Mouse (Mus musculus): Measurements from ENCODE around the gene Alox5ap. TPM values are rescaled to one million over a fixed set of nuclear protein-coding genes. Genes with fewer than 3 reads are reported as not detected.

The Alox5ap gene
- polyA plus RNA-seq (2015; fragmentation: Nextera tagmentation; extraction: Ambion mirVana): 11.2 and 11.4 TPM in 2 replicates

DNA sequence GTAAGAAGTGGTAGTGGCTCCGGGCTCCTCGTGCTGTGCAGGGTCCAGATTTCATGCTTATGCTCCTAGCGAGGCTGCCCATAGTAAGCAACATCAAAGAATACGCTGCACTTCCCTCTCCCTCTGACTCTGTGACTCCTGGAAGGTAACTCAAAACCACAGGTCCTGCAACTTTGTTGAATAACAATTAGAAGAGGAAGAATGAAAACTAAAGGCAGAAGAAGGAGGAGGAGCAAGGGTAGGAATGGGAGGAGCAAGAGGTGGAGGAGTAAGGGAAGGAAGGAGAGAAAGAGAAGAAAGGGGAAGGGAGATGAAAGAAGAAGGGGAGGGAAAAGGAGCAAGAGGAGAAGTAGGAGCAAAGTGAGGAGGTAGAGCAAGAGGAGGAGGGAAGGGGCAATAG, at the start of gene Alox5ap:
TSS of gene Alox5ap (plus strand) at position 363 of the 400 bp plus-strand sequence.
- no peaks in the 10 kb centered on the region for H3K4me1 ChIP-seq (ENCODE audit: control insufficient read depth, insufficient read depth, low read length)

DNA sequence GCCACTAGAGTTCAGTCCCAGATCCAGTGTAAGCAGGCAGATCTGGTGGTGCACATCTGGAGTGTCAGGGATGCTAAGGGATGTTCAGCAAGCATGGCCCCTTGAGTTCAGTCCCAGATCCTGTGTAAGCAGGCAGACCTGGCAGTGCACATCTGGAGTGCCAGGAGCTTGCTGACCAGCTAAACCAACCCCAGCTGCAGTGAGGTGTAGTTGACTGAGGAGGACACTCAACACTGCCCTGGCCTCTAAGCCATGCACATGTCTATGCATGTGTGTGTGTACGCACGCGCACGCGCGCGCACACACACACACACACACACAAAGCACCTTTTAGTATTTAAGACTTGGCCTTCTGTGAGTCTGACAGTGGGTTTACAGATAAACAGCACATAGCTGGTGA, 49.0 kb upstream of the Alox5ap start:
- 99% methylated on average over 7 of the region's 7 CpGs for WGBS
- H3K4me1 ChIP-seq (ENCODE audit: control insufficient read depth, insufficient read depth, low read length): no peaks in the 10 kb centered on the region
- no peaks in the 10 kb centered on the region for H3K27me3 ChIP-seq (replicated peaks; ENCODE audit: control insufficient read depth, insufficient read depth, low read length)
- H3K4me2 ChIP-seq (ENCODE audit: low read depth, low read length): no peak overlapping the region
- H3K36me3 ChIP-seq (ENCODE audit: control insufficient read depth, insufficient read depth, low read length): peaks cover 7% of the 10 kb centered on the region
- no peaks in the 10 kb centered on the region for H3K9me3 ChIP-seq (ENCODE audit: control insufficient read depth, low read length)
- no peak for ATAC-seq
- H3K27ac ChIP-seq (ENCODE audit: low read length): no peak overlapping the region
- no peak overlapping the region for H3K9ac ChIP-seq (ENCODE audit: low read depth, low read length)
- H3K4me3 ChIP-seq (ENCODE audit: low read length): no peak overlapping the region

More for the DNA sequence above, at the start of gene Alox5ap:
- no peak within 1 kb of the TSS for H3K4me2 ChIP-seq (ENCODE audit: low read depth, low read length)
- whole genome bisulfite sequencing: 55% methylated on average over 4 of the region's 4 CpGs
- H3K9ac ChIP-seq (ENCODE audit: low read depth, low read length): no peak within 1 kb of the TSS
- H3K36me3 ChIP-seq (ENCODE audit: control insufficient read depth, insufficient read depth, low read length): no peaks in the 10 kb centered on the region
- ATAC-seq: no peak
- H3K4me3 ChIP-seq (ENCODE audit: low read length): no peak within 1 kb of the TSS
- H3K27ac ChIP-seq (ENCODE audit: low read length): no peak within 1 kb of the TSS
- no peaks in the 10 kb centered on the region for H3K27me3 ChIP-seq (replicated peaks; ENCODE audit: control insufficient read depth, insufficient read depth, low read length)
- H3K9me3 ChIP-seq (ENCODE audit: control insufficient read depth, low read length): peaks cover 3% of the 10 kb centered on the region; the same call in 1 of the 2 replicates

DNA sequence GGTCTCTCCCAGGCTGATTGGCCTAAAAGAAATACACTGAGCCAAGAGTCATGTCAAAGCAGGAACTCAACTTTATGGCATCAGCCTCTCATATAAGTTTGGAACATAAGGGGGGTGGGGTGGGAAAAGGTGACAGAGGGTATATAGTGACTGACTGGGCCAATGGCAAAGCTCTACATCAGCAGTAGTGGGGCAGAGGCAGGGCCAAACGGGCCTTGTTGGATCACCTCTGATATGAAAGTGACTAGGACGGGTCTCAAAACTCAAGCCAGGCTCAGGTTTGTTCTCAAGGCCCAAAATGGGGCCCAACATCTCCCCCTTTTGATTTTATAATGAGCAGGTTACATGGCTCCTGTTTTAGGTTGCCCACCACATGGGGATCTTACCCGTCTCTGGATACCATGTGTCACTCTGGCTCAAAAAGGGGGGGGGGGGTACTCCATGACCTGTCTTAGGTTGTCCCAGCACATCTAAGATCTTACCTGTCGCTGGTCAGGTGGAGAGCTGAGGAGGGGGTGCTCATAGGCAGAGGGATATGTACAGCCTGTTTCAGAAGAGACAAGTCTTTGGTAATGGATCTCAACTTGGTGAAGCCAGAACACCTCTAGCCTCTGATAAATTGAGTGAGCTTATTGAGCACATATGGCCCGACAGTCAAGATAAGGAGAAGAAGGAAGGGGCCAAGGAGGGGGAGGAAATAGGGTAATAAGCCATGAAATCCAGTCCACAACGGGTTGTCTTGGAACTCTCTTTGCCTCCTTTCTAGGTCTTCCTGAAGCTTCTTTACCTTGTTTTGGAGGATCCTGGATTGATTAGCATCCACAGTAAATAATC, 46.8 kb upstream of the Alox5ap start:
- peak; percentile 40; the same call in 1 of the 2 replicates for ATAC-seq
- no peaks in the 10 kb centered on the region for H3K27me3 ChIP-seq (replicated peaks; ENCODE audit: control insufficient read depth, insufficient read depth, low read length)
- WGBS: 66% methylated on average over 6 of the region's 6 CpGs
- H3K9ac ChIP-seq (ENCODE audit: low read depth, low read length): no peak overlapping the region
- H3K27ac ChIP-seq (ENCODE audit: low read length): no peak overlapping the region
- H3K4me1 ChIP-seq (ENCODE audit: control insufficient read depth, insufficient read depth, low read length): no peaks in the 10 kb centered on the region
- H3K4me3 ChIP-seq (ENCODE audit: low read length): no peak overlapping the region
- H3K4me2 ChIP-seq (ENCODE audit: low read depth, low read length): no peak overlapping the region
- no peaks in the 10 kb centered on the region for H3K9me3 ChIP-seq (ENCODE audit: control insufficient read depth, low read length)
- peaks cover 7% of the 10 kb centered on the region for H3K36me3 ChIP-seq (ENCODE audit: control insufficient read depth, insufficient read depth, low read length)

DNA sequence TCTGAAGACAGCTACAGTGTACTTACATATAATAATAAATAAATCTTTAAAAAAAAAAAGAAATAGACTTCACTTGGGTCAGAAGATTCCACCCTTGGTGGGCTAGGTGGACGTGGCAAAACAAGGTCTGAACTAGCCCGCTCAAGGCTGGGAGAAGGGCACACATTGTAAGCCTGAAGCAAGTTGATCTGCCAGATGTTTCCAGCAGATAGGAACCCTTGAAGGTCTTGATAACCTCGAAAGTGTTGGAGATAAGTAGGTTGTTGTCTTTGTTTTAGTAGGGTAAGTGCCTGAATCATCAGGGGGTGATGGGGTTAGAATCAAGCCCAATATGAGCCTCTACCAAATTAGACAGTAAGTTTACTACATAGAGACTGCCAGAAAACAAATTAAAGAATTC, 45.1 kb upstream of the Alox5ap start:
- H3K4me1 ChIP-seq (ENCODE audit: control insufficient read depth, insufficient read depth, low read length): peaks cover 3% of the 10 kb centered on the region; the same call in 1 of the 2 replicates
- peaks cover 7% of the 10 kb centered on the region for H3K36me3 ChIP-seq (ENCODE audit: control insufficient read depth, insufficient read depth, low read length)
- no peaks in the 10 kb centered on the region for H3K27me3 ChIP-seq (replicated peaks; ENCODE audit: control insufficient read depth, insufficient read depth, low read length)
- no peaks in the 10 kb centered on the region for H3K9me3 ChIP-seq (ENCODE audit: control insufficient read depth, low read length)
- no peak overlapping the region for H3K4me2 ChIP-seq (ENCODE audit: low read depth, low read length)
- no peak overlapping the region for H3K27ac ChIP-seq (ENCODE audit: low read length)
- WGBS: 80% methylated on average over 3 of the region's 3 CpGs
- no peak overlapping the region for H3K9ac ChIP-seq (ENCODE audit: low read depth, low read length)
- no peak for ATAC-seq
- no peak overlapping the region for H3K4me3 ChIP-seq (ENCODE audit: low read length)

DNA sequence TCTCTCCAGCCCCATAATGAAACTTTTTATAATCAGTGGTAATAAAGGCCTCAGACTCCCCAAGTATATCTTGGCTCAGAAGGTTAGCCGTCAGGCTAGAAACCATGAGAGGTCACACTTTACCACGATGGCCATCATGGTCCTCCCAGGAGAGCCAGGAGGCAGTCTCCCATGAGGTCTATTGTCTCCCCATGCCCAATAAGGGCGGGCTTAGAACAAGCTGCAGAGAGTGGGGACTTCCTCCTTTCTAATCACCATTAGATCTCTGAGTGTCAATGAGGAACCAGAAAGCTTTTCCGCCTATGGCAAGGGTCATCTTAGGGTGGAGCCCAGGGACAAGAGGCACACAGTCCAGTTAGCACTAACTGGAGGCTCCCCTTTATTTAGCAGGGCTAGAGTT, 43.2 kb upstream of the Alox5ap start:
- no peak overlapping the region for H3K27ac ChIP-seq (ENCODE audit: low read length)
- no peak for ATAC-seq
- H3K4me3 ChIP-seq (ENCODE audit: low read length): no peak overlapping the region
- no peaks in the 10 kb centered on the region for H3K27me3 ChIP-seq (replicated peaks; ENCODE audit: control insufficient read depth, insufficient read depth, low read length)
- H3K9ac ChIP-seq (ENCODE audit: low read depth, low read length): no peak overlapping the region
- peaks cover 3% of the 10 kb centered on the region; the same call in 1 of the 2 replicates for H3K4me1 ChIP-seq (ENCODE audit: control insufficient read depth, insufficient read depth, low read length)
- no peak overlapping the region for H3K4me2 ChIP-seq (ENCODE audit: low read depth, low read length)
- no peaks in the 10 kb centered on the region for H3K36me3 ChIP-seq (ENCODE audit: control insufficient read depth, insufficient read depth, low read length)
- no peaks in the 10 kb centered on the region for H3K9me3 ChIP-seq (ENCODE audit: control insufficient read depth, low read length)
- WGBS: 85% methylated on average over 4 of the region's 4 CpGs

DNA sequence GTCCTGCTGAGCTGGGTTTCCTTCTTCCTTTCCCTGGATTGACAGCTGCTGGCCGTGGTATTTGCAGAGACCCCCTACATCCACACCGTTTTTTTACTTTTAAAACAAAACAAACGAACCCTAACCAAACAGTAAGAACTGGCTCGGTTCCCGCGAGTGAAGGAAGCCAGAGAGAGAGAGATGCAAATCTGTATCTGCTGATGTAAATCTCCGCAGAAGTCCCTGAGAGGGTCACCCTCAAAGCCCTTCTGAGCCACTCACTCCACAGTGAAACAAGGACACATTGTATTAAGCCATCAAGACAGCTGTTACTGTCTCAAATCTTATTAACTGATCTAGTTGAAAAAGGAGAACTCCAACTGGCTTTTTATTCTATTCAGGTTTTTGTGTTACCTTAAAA, 39.9 kb upstream of the Alox5ap start:
- peaks cover 4% of the 10 kb centered on the region for H3K4me1 ChIP-seq (ENCODE audit: control insufficient read depth, insufficient read depth, low read length)
- H3K36me3 ChIP-seq (ENCODE audit: control insufficient read depth, insufficient read depth, low read length): no peaks in the 10 kb centered on the region
- no peak for ATAC-seq
- H3K9ac ChIP-seq (ENCODE audit: low read depth, low read length): no peak overlapping the region
- H3K27ac ChIP-seq (ENCODE audit: low read length): no peak overlapping the region
- no peak overlapping the region for H3K4me3 ChIP-seq (ENCODE audit: low read length)
- H3K27me3 ChIP-seq (replicated peaks; ENCODE audit: control insufficient read depth, insufficient read depth, low read length): no peaks in the 10 kb centered on the region
- WGBS: 17% methylated on average over 7 of the region's 7 CpGs
- no peaks in the 10 kb centered on the region for H3K9me3 ChIP-seq (ENCODE audit: control insufficient read depth, low read length)
- no peak overlapping the region for H3K4me2 ChIP-seq (ENCODE audit: low read depth, low read length)

DNA sequence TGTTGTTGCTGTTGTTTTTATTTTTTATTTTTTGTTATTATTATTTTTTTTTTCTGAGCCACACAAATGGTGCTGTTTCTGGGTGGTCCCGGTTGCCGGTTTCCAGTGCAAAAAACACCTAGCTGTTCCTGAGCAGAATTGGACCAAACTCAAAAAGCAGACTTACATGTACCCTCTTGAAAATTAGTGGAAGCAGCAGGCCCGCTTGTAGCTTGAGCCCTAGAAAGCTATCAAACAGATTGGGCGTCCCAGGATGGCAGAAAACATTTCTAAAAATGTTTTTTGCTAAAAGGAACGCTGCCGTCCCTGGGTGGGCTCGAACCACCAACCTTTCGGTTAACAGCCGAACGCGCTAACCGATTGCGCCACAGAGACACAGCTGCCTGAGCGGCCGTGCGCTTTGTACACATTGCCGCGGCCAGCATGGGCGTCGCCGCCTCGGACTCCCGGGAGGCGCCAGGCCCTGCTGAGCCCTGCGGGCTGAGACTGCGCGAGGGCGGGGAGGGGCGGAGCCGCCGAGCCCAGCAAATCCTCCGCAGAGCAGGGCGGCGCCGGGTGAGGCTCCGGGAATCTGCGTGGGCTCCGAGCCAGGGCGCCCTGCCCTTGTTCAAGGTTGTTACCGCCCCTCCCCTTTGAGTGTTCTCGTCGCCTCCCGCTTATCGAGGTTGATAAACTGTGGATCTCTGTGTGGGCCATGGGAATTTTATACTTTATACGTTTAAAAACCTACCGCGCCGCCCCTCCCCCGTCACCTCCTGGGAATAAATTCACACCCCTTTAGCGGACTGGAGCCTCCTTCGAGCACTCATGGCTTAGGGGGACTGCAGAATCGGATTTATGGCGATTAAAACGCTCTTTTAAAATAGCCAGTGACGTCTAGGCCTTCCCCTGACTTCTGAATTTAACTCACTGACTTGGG, 35.6 kb upstream of the Alox5ap start:
- no peaks in the 10 kb centered on the region for H3K27me3 ChIP-seq (replicated peaks; ENCODE audit: control insufficient read depth, insufficient read depth, low read length)
- H3K4me3 ChIP-seq (ENCODE audit: low read length): peak overlapping the region; percentile 52
- peaks cover 7% of the 10 kb centered on the region for H3K4me1 ChIP-seq (ENCODE audit: control insufficient read depth, insufficient read depth, low read length)
- WGBS: 2% methylated on average over 55 of the region's 55 CpGs
- peak overlapping the region; percentile 83 for H3K27ac ChIP-seq (ENCODE audit: low read length)
- H3K4me2 ChIP-seq (ENCODE audit: low read depth, low read length): peak overlapping the region; percentile 49
- H3K9me3 ChIP-seq (ENCODE audit: control insufficient read depth, low read length): 0 out of 2 replicates have a peak, but pooled peaks cover 2% of the 10 kb centered on the region
- peak; percentile 100 for ATAC-seq
- H3K36me3 ChIP-seq (ENCODE audit: control insufficient read depth, insufficient read depth, low read length): no peaks in the 10 kb centered on the region
- peak overlapping the region; percentile 69 for H3K9ac ChIP-seq (ENCODE audit: low read depth, low read length)

DNA sequence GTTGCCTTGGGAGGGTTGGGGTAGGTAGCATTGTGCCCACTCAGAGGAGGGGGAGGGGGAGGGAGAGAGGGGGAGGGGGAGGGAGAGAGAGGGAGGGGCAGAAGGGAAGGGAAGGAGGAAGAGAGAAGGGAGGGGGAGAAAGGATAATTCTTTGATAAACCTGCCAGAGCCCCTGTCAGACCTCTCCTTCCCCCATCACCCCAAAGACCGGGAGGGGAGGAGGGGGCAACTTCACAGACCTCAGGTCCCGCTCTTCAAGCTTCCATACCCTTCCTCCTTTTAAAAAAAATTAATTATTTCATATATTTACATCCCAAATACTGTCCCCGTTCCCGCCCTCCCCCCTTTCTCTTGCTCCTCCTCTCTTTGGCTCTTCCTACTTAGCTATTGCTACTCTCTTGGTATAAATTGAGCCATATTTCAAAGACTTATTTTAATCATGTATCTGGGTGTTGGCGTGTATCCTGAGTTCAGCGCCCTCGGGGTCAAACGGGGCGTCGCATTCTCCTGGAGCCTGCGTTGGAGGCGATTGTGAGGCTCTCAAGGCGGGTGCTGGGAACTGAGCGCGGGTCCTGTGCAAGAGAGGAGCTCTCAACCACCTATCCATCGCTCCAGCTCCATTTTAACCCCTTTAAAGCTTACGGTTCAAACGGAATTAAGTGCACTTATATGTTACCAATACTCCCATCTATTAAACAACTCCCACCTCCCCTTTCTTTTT, 34.8 kb upstream of the Alox5ap start:
- Histone ChIP-seq H3K4me3 (ENCODE audit: low read length) (peak overlapping the region; percentile 52), H3K36me3 (ENCODE audit: control insufficient read depth, insufficient read depth, low read length) (no peaks in the 10 kb centered on the region), H3K27me3 (replicated peaks; ENCODE audit: control insufficient read depth, insufficient read depth, low read length) (no peaks in the 10 kb centered on the region), H3K4me2 (ENCODE audit: low read depth, low read length) (peak overlapping the region; percentile 49), H3K9ac (ENCODE audit: low read depth, low read length) (peak overlapping the region; percentile 69), H3K9me3 (ENCODE audit: control insufficient read depth, low read length) (0 out of 2 replicates have a peak, but pooled peaks cover 2% of the 10 kb centered on the region), H3K27ac (ENCODE audit: low read length) (peak overlapping the region; percentile 83), H3K4me1 (ENCODE audit: control insufficient read depth, insufficient read depth, low read length) (peaks cover 4% of the 10 kb centered on the region; the same call in 1 of the 2 replicates)
- WGBS: 74% methylated on average over 18 of the region's 18 CpGs
- peak; percentile 4; the same call in 1 of the 2 replicates for ATAC-seq
